Mouse (Mus musculus) MEL (cell line): ENCODE measurements around the gene Gm44965. TPM values are rescaled to one million over a fixed set of nuclear protein-coding genes. Genes with fewer than 3 reads are reported as not detected.

ENCODE experiments used
- DNase-seq: peaks from one replicate; pipeline ENCODE4 v3.0.0; 2011; ENCODE audit warnings: low read depth, low spot score
- H3K27ac ChIP-seq: 2 replicates; pipeline ENCODE4 v1.5.1; 2012; ENCODE audit warnings: low read depth, mild to moderate bottlenecking, control low read depth, low read length, moderate library complexity; ENCODE audit not compliant: control insufficient read depth
- H3K27me3 ChIP-seq, 2 experiments: fragments of 150-350 bp in 1 of 2; sonication (generic) in 1 of 2; 2 replicates each; pipeline ENCODE4 v1.6.1; 2012; ENCODE audit warnings: low read length in 2 of 2, mild to moderate bottlenecking in 2 of 2, improper control_type of control experiment in 1 of 2, moderate library complexity in 1 of 2; ENCODE audit not compliant: insufficient read depth in 2 of 2, control insufficient read depth in 1 of 2
- H3K36me3 ChIP-seq, 2 experiments: 2 replicates each; pipeline ENCODE4 v1.6.1; 2012 to 2014; ENCODE audit warnings: low read length in 2 of 2, improper control_type of control experiment in 1 of 2, inconsistent platforms in 1 of 2, mild to moderate bottlenecking in 1 of 2; ENCODE audit not compliant: insufficient read depth in 2 of 2, control insufficient read depth in 1 of 2
- H3K4me1 ChIP-seq, 2 experiments: fragments of 150-350 bp in 1 of 2; sonication (generic) in 1 of 2; 2 replicates each; pipeline ENCODE4 v1.6.1; 2012; ENCODE audit warnings: low read length in 2 of 2, improper control_type of control experiment in 1 of 2, mild to moderate bottlenecking in 1 of 2; ENCODE audit not compliant: insufficient read depth in 2 of 2, control insufficient read depth in 1 of 2
- H3K4me3 ChIP-seq, 2 experiments: fragments of 150-350 bp in 1 of 2; sonication (generic) in 1 of 2; 2 replicates each; pipeline ENCODE4 v1.5.1; 2012; ENCODE audit warnings: low read depth in 2 of 2, low read length in 2 of 2, mild to moderate bottlenecking in 2 of 2, moderate library complexity in 2 of 2, control low read depth in 1 of 2, improper control_type of control experiment in 1 of 2; ENCODE audit not compliant: control insufficient read depth in 1 of 2, insufficient read depth in 1 of 2
- H3K79me2 ChIP-seq: 2 replicates; pipeline ENCODE4 v1.6.1; 2012; ENCODE audit warnings: mild to moderate bottlenecking, low read length, moderate library complexity; ENCODE audit not compliant: control insufficient read depth, poor library complexity, insufficient read depth
- H3K9ac ChIP-seq: 2 replicates; pipeline ENCODE4 v1.6.1; 2012; ENCODE audit warnings: low read depth, mild to moderate bottlenecking, control low read depth, low read length, moderate library complexity; ENCODE audit not compliant: control insufficient read depth, poor library complexity, severe bottlenecking
- H3K9me3 ChIP-seq: fragments of 150-350 bp; sonication (generic); replicated peaks from 2 replicates; pipeline ENCODE4 v1.6.1; 2012; ENCODE audit warnings: mild to moderate bottlenecking, low read length, improper control_type of control experiment, moderate library complexity; ENCODE audit not compliant: insufficient read depth
- CHD1 ChIP-seq: IDR thresholded peaks from 2 replicates; pipeline ENCODE4 v1.6.1; 2012; ENCODE audit warnings: low read depth, mild to moderate bottlenecking, inconsistent platforms, low read length, improper control_type of control experiment
- CTCF ChIP-seq, 3 experiments: IDR thresholded peaks in 2 of 3; conservative IDR thresholded peaks in 1 of 3; 2 replicates each; pipeline ENCODE4 v1.5.1; 2011 to 2012; ENCODE audit warnings: low read length in 3 of 3, low read depth in 2 of 3, mild to moderate bottlenecking in 2 of 3, improper control_type of control experiment in 1 of 3, inconsistent platforms in 1 of 3, mixed read lengths in 1 of 3, moderate library complexity in 1 of 3; ENCODE audit not compliant: control insufficient read depth in 1 of 3, insufficient read depth in 1 of 3, poor library complexity in 1 of 3, severe bottlenecking in 1 of 3
- E2F4 ChIP-seq: IDR thresholded peaks from 2 replicates; pipeline ENCODE4 v1.6.1; 2011; ENCODE audit warnings: low read depth, low read length, improper control_type of control experiment, borderline replicate concordance
- ELF1 ChIP-seq: IDR thresholded peaks from 2 replicates; pipeline ENCODE4 v1.6.1; 2014; ENCODE audit warnings: low read depth, mild to moderate bottlenecking, inconsistent platforms, low read length, improper control_type of control experiment, moderate library complexity
- ETS1 ChIP-seq: IDR thresholded peaks from 2 replicates; pipeline ENCODE4 v1.6.1; 2012; ENCODE audit warnings: low read depth, mild to moderate bottlenecking, inconsistent platforms, low read length, improper control_type of control experiment, moderate library complexity
- HCFC1 ChIP-seq: IDR thresholded peaks from 2 replicates; pipeline ENCODE4 v1.6.1; 2012; ENCODE audit warnings: low read depth, mild to moderate bottlenecking, inconsistent platforms, low read length, improper control_type of control experiment, moderate library complexity
- MAFK ChIP-seq: IDR thresholded peaks from 2 replicates; pipeline ENCODE4 v1.6.1; 2011; ENCODE audit warnings: low read depth, mild to moderate bottlenecking, low read length, improper control_type of control experiment, borderline replicate concordance
- MAX ChIP-seq: IDR thresholded peaks from 2 replicates; pipeline ENCODE4 v1.6.1; 2011; ENCODE audit warnings: low read length, improper control_type of control experiment
- MEF2A ChIP-seq: IDR thresholded peaks from 2 replicates; pipeline ENCODE4 v1.6.1; 2014; ENCODE audit warnings: low read depth, mild to moderate bottlenecking, inconsistent platforms, low read length, improper control_type of control experiment; ENCODE audit not compliant: poor library complexity, insufficient replicate concordance, severe bottlenecking; ENCODE audit errors: extremely low read depth
- MXI1 ChIP-seq: IDR thresholded peaks from 2 replicates; pipeline ENCODE4 v1.6.1; 2011; ENCODE audit warnings: mild to moderate bottlenecking, low read depth, low read length, improper control_type of control experiment
- MYC ChIP-seq: IDR thresholded peaks from 2 replicates; pipeline ENCODE4 v1.6.1; 2011; ENCODE audit warnings: low read depth, mild to moderate bottlenecking, low read length, improper control_type of control experiment, moderate library complexity
- NRF1 ChIP-seq: IDR thresholded peaks from 2 replicates; pipeline ENCODE4 v1.6.1; 2014; ENCODE audit warnings: low read depth, mild to moderate bottlenecking, inconsistent platforms, low read length, improper control_type of control experiment, moderate library complexity; ENCODE audit not compliant: poor library complexity, insufficient read depth, severe bottlenecking
- POLR2AphosphoS2 ChIP-seq: IDR thresholded peaks from 2 replicates; pipeline ENCODE4 v1.6.1; 2011; ENCODE audit warnings: low read length, improper control_type of control experiment
- POLR2AphosphoS5 ChIP-seq: IDR thresholded peaks from 2 replicates; pipeline ENCODE4 v1.6.1; 2012; ENCODE audit warnings: low read depth, borderline replicate concordance, mild to moderate bottlenecking, inconsistent platforms, low read length, moderate library complexity, mixed read lengths
- RAD21 ChIP-seq: IDR thresholded peaks from 2 replicates; pipeline ENCODE4 v1.6.1; 2011; ENCODE audit warnings: mild to moderate bottlenecking, low read depth, low read length, improper control_type of control experiment
- RCOR1 ChIP-seq: IDR thresholded peaks from 2 replicates; pipeline ENCODE4 v1.6.1; 2012; ENCODE audit warnings: low read depth, mild to moderate bottlenecking, inconsistent platforms, low read length, improper control_type of control experiment
- SIN3A ChIP-seq: IDR thresholded peaks from 2 replicates; pipeline ENCODE4 v1.6.1; 2012; ENCODE audit warnings: low read length, improper control_type of control experiment, inconsistent platforms
- SMC3 ChIP-seq: IDR thresholded peaks from 2 replicates; pipeline ENCODE4 v1.6.1; 2011; ENCODE audit warnings: low read depth, low read length, improper control_type of control experiment
- TAL1 ChIP-seq: IDR thresholded peaks from 2 replicates; pipeline ENCODE4 v1.6.1; 2012; ENCODE audit warnings: mild to moderate bottlenecking, inconsistent platforms, low read length, moderate library complexity, mixed read lengths
- TBP ChIP-seq: IDR thresholded peaks from 2 replicates; pipeline ENCODE4 v1.8.0; 2011; ENCODE audit warnings: low read depth, low read length, improper control_type of control experiment
- TCF12 ChIP-seq: IDR thresholded peaks from 2 replicates; pipeline ENCODE4 v1.6.1; 2014; ENCODE audit warnings: low read depth, mild to moderate bottlenecking, inconsistent platforms, low read length, improper control_type of control experiment, moderate library complexity
- UBTF ChIP-seq: IDR thresholded peaks from 2 replicates; pipeline ENCODE4 v1.6.1; 2012; ENCODE audit warnings: low read depth, mild to moderate bottlenecking, inconsistent platforms, low read length, improper control_type of control experiment, moderate library complexity, borderline replicate concordance; ENCODE audit not compliant: insufficient read depth
- USF1 ChIP-seq: IDR thresholded peaks from 2 replicates; pipeline ENCODE4 v1.6.1; 2014; ENCODE audit warnings: low read depth, mild to moderate bottlenecking, inconsistent platforms, low read length, improper control_type of control experiment, moderate library complexity
- USF2 ChIP-seq, 2 experiments: IDR thresholded peaks; 2 replicates each; pipeline ENCODE4 v1.6.1; 2011 to 2012; ENCODE audit warnings: improper control_type of control experiment in 2 of 2, low read length in 2 of 2, borderline replicate concordance in 1 of 2, inconsistent platforms in 1 of 2, low read depth in 1 of 2, mild to moderate bottlenecking in 1 of 2; ENCODE audit not compliant: insufficient read depth in 1 of 2
- ZC3H11A ChIP-seq: IDR thresholded peaks from 2 replicates; pipeline ENCODE4 v1.6.1; 2012; ENCODE audit warnings: low read depth, mild to moderate bottlenecking, inconsistent platforms, low read length, improper control_type of control experiment
- ZKSCAN1 ChIP-seq: IDR thresholded peaks from 2 replicates; pipeline ENCODE4 v1.6.1; 2012; ENCODE audit warnings: low read depth, mild to moderate bottlenecking, inconsistent platforms, low read length, improper control_type of control experiment, moderate library complexity
- ZMIZ1 ChIP-seq: IDR thresholded peaks from 2 replicates; pipeline ENCODE4 v1.6.1; 2012; ENCODE audit warnings: low read depth, mild to moderate bottlenecking, inconsistent platforms, low read length, improper control_type of control experiment, moderate library complexity
- ZNF384 ChIP-seq: IDR thresholded peaks from 2 replicates; pipeline ENCODE4 v1.6.1; 2012; ENCODE audit warnings: low read depth, mild to moderate bottlenecking, inconsistent platforms, low read length, improper control_type of control experiment
- polyA plus RNA-seq, 2 experiments: library from polyadenylated mRNA; stranded (reverse) in 1 of 2; unstranded in 1 of 2; fragments of >175 nt in 1 of 2; fragments of >200 nt in 1 of 2; gene quantifications; 2 replicates each; pipeline versions ENCODE4 v1.2.1 to v1.2.4; 2012; ENCODE audit warnings: low replicate concordance in 2 of 2, low read depth in 1 of 2; ENCODE audit not compliant: insufficient read length in 2 of 2, insufficient read depth in 1 of 2, missing spikeins in 1 of 2
- total RNA-seq: library from RNA; depleted of rRNA; stranded (reverse); fragments of 300-350 nt; gene quantifications from 2 replicates; pipeline ENCODE4 v1.2.3, GENCODE M21; 2012; rRNA removed

The Gm44965 gene
- not detected in 2 replicates for total RNA-seq
- polyA plus RNA-seq = not detected

DNA sequence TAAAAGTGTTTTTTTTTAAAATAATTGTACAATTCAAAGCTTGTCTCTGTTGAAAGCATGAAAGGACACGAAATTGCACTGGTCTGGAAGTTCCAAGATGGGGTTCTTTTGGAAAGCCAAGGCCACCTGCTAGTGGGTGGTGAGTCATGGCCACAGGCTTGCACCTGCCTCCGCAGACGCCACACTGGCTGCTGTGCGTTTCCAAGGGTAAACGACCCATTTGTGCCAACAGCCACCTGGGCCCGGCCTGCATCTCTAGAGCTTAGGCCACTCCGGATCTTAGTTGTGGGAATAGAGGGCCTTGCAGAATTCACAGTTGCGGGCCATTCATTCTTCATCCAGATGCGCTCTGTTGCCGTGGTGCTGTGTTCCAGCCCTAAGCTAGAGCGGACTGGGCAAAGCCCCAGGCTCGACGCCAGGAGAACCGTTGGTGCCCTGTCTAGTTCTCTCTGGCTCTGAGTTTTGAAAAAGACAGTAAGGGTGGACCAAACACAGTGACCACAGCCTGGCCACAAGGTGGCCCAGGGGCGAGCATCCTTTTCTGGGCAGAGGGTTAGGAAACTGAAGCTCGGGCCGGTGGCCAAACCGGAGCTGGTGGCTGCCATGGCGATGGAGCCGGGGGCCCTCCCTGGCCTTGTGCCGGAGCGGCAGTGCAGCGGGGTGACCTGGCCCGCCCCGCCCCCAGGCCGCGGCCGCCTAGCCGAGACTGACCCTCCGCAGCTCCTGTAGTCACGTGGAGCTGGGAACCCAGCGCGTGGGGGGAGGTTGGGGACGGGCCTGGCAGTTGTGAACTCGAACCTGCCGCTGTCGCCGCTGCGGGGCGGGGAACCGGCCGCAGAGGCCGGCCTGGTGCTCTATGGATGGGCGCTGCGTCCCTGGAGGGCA lies at the start of gene Gm44965, which contains the start of gene Repin1:
TSS of gene Gm44965 (plus strand) at position 784 of the 885 bp plus-strand sequence.
TSS of gene Repin1 (plus strand) at position 726 of the 885 bp plus-strand sequence.
- Histone ChIP-seq H3K36me3 (no peaks in the 10 kb centered on the region), H3K27ac (no peak within 1 kb of the TSS), H3K9me3 (no peaks in the 10 kb centered on the region), H3K79me2 (no peaks in the 10 kb centered on the region), H3K4me1 (no peaks in the 10 kb centered on the region), H3K9ac (no peak within 1 kb of the TSS), H3K4me3 (no peak within 1 kb of the TSS), H3K27me3 (no peaks in the 10 kb centered on the region)
- no peak for DNase-seq
- no peak for TF ChIP-seq NRF1
- TF ChIP-seq E2F4 = no peak
- TF ChIP-seq SMC3 = no peak
- no peak for TF ChIP-seq SIN3A
- TF ChIP-seq POLR2AphosphoS5 = no peak
- TF ChIP-seq ZKSCAN1 = no peak
- no peak for TF ChIP-seq RCOR1
- TF ChIP-seq MAX = no peak
- TF ChIP-seq MAFK = no peak
- no peak for TF ChIP-seq TAL1
- no peak for TF ChIP-seq CHD1
- TF ChIP-seq ZNF384 = no peak
- no peak for TF ChIP-seq HCFC1
- TF ChIP-seq ELF1 = no peak
- no peak for TF ChIP-seq ZMIZ1
- no peak for TF ChIP-seq USF1
- no peak for TF ChIP-seq MYC

DNA sequence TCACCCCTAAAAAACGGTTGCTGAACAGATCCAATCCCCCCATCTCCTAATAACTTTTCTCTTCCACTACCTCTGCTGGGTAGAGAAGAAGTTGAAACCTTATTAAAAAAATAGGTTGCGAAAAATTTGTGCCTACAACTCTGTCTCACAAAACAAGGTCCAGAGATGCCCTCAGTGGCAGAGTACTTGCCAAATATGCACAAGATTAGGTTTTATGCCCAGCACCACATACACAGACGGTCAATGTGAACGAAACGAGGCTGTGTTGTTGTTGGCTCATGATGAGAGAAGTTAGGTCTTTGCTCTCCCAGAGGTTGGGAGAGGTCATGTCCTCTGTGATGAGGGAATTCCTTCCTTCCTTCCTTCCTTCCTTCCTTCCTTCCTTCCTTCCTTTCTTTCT lies 48.5 kb upstream of the Gm44965 start:
- Histone ChIP-seq H3K4me3 (no peak overlapping the region), H3K9me3 (no peaks in the 10 kb centered on the region), H3K36me3 (no peaks in the 10 kb centered on the region)
- no peak for TF ChIP-seq TBP
- no peak for TF ChIP-seq MEF2A
- no peak for TF ChIP-seq CHD1
- TF ChIP-seq ZC3H11A = no peak
- TF ChIP-seq RAD21 = no peak
- no peak for TF ChIP-seq ZNF384
- TF ChIP-seq UBTF = no peak
- TF ChIP-seq USF2 (IDR thresholded peaks at IDR 0.05; ENCODE audit: borderline replicate concordance in 1 of 2, insufficient read depth in 1 of 2, low read depth in 1 of 2, low read length in 2 of 2) = no peak
- TF ChIP-seq POLR2AphosphoS2 = no peak
- TF ChIP-seq CTCF (IDR thresholded peaks at IDR 0.05 in 2 of 3, conservative IDR thresholded peaks at IDR 0.05 in 1 of 3; ENCODE audit: control insufficient read depth in 1 of 3, insufficient read depth in 1 of 3, low read depth in 2 of 3, low read length in 3 of 3, poor library complexity in 1 of 3, severe bottlenecking in 1 of 3) = no peak
- TF ChIP-seq NRF1 = no peak
- TF ChIP-seq TCF12 = no peak
- no peak for TF ChIP-seq ETS1
- no peak for TF ChIP-seq ELF1
- no peak for TF ChIP-seq MXI1
- TF ChIP-seq, all 39 proteins: peak for 0
- Histone ChIP-seq H3K9ac (no peak overlapping the region), H3K27me3 (no peaks in the 10 kb centered on the region), H3K79me2 (no peaks in the 10 kb centered on the region), H3K4me1 (no peaks in the 10 kb centered on the region), H3K27ac (no peak overlapping the region)
- no peak for DNase-seq
